Mouse (Mus musculus): Measurements from ENCODE around the gene Olfr1272. TPM values are rescaled to one million over a fixed set of nuclear protein-coding genes. Genes with fewer than 3 reads are reported as not detected.
"Not testable (repeated sequence)": the region's sequence is repeated elsewhere in the genome, so short reads cannot be mapped to it uniquely, and the experiment has no call there.

Gene Olfr1272
- polyA plus RNA-seq (2015; fragmentation: Nextera tagmentation; extraction: Ambion mirVana), result not detected in 2 replicates

DNA sequence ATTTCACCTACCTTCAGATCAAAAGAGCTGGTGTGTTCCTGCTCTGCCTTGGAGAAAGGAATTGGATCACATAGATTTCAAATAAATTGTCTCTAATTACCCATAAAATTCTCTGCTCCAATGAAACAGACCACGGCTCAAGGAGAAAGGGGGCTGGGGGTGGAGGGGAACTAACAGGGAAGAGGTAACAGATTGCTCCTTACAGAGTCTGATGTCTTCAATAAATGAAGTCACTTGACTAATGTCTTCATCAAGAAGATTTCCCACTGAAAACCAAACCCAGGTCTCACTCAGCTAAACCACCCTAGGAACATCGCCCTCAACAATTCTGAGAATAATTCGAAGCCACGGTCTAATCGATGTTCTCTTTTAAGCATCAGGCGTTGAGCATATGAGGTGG lies at the start of gene Olfr1272:
Gene Olfr1272, minus strand, starts transcription at position 101 of the 400 bp plus-strand sequence.
- Histone ChIP-seq H3K27me3 (ENCODE audit: insufficient read depth, low read length) (no peaks in the 10 kb centered on the region), H3K4me1 (ENCODE audit: insufficient read depth) (no peaks in the 10 kb centered on the region), H3K27ac (ENCODE audit: low read depth) (no peak within 1 kb of the TSS), H3K36me3 (replicated peaks; ENCODE audit: insufficient read depth, low read length) (no peaks in the 10 kb centered on the region), H3K4me2 (ENCODE audit: low read depth, low read length) (no peak within 1 kb of the TSS), H3K9me3 (ENCODE audit: low read length) (no peaks in the 10 kb centered on the region), H3K4me3 (ENCODE audit: low read depth, low read length) (no peak within 1 kb of the TSS), H3K9ac (replicated peaks) (no peak within 1 kb of the TSS)
- DNase-seq, result no peak
- TF ChIP-seq CTCF (IDR thresholded peaks at IDR 0.05; ENCODE audit: low read depth), result no peak
- TF ChIP-seq EP300 (IDR thresholded peaks at IDR 0.05; ENCODE audit: low read depth), result no peak
- no peak for ATAC-seq
- WGBS (ENCODE audit: insufficient replicate concordance), result 92% methylated on average over 6 of the region's 6 CpGs

DNA sequence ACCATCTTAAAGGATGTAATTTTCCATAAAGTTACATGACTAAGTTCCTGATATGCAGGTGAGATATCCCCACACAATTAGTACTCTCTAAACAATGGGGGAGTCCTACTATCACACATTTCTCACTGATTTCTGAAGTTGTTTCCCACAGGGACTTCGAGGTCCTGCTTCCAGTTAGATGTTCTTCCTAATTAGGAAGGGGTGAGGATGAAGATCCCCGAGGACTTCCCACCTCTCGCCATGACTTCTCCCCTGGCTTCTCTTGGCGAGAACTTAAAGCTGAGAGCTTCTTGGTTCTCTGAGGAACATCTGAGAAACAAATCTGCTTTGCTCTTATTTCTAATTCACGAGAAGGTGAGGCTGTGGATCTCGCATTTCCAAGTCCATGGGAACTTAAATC lies 29.3 kb upstream of the Olfr1272 start, which contains the start of gene Gm13769:
Gene Gm13769, plus strand, starts transcription at position 301 of the 400 bp plus-strand sequence.
- not testable (repeated sequence) for H3K4me3 ChIP-seq (ENCODE audit: low read depth, low read length); H3K9me3 ChIP-seq (ENCODE audit: low read length); ATAC-seq; H3K36me3 ChIP-seq (replicated peaks; ENCODE audit: insufficient read depth, low read length); H3K27ac ChIP-seq (ENCODE audit: low read depth); H3K9ac ChIP-seq (replicated peaks); H3K27me3 ChIP-seq (ENCODE audit: insufficient read depth, low read length); H3K4me2 ChIP-seq (ENCODE audit: low read depth, low read length); H3K4me1 ChIP-seq (ENCODE audit: insufficient read depth); DNase-seq
- WGBS (ENCODE audit: insufficient replicate concordance), result no CpG with 5 or more reads among the region's 6 CpGs

DNA sequence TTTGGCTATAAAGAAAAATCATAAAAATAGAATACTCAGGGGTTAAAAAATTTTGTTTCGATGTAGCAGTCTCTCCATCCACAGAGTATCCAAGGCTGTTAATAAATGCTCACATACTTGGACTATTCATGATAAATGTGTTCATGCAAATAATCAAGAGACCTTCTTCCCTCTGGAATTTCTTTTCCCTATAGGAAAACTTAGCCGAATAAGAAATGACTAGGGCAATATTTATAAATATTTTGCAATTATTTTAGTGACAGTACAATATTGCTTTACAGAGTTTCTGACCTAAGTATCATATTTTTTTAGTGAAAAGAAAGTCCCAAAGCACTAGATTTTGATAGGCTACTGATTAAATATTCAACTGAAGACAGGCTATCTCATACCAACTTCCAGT lies 21.7 kb downstream of the Olfr1272 start, which contains the start of gene Olfr1271:
Gene Olfr1271, minus strand, starts transcription at position 101 of the 400 bp plus-strand sequence.
- ATAC-seq (no peak), DNase-seq (no peak)
- Histone ChIP-seq H3K9ac (replicated peaks) (no peak within 1 kb of the TSS), H3K4me1 (ENCODE audit: insufficient read depth) (no peaks in the 10 kb centered on the region), H3K27me3 (ENCODE audit: insufficient read depth, low read length) (no peaks in the 10 kb centered on the region), H3K36me3 (replicated peaks; ENCODE audit: insufficient read depth, low read length) (no peaks in the 10 kb centered on the region), H3K4me2 (ENCODE audit: low read depth, low read length) (no peak within 1 kb of the TSS), H3K4me3 (ENCODE audit: low read depth, low read length) (no peak within 1 kb of the TSS), H3K27ac (ENCODE audit: low read depth) (no peak within 1 kb of the TSS), H3K9me3 (ENCODE audit: low read length) (no peaks in the 10 kb centered on the region)
- 83% methylated on average over 2 of the region's 2 CpGs for WGBS (ENCODE audit: insufficient replicate concordance)
- no peak for TF ChIP-seq EP300 (IDR thresholded peaks at IDR 0.05; ENCODE audit: low read depth)
- TF ChIP-seq CTCF (IDR thresholded peaks at IDR 0.05; ENCODE audit: low read depth), result no peak

DNA sequence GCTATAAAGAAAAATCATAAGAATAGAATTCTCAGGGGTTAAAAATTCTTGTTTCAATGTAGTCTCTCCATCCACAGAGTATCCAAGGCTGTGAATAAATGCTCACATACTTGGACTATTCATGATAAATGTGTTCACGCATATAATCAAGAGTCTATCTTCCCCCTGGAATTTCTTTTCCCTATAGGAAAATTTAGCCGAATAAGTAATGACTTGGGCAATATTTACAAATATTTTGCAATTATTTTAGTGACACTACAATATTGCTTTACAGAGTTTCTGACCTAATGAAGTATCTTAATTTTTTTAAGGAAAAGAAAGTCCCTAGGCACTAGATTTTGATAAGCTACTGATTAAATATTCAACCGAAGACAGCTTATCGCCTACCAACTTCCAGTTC lies 35.1 kb downstream of the Olfr1272 start, which contains the start of gene Olfr142:
Gene Olfr142, minus strand, starts transcription at position 101 of the 400 bp plus-strand sequence.
- H3K4me2 ChIP-seq (ENCODE audit: low read depth, low read length), result no peak within 1 kb of the TSS
- no peak within 1 kb of the TSS for H3K4me3 ChIP-seq (ENCODE audit: low read depth, low read length)
- no peak within 1 kb of the TSS for H3K27ac ChIP-seq (ENCODE audit: low read depth)
- H3K36me3 ChIP-seq (replicated peaks; ENCODE audit: insufficient read depth, low read length), result no peaks in the 10 kb centered on the region
- TF ChIP-seq CTCF (IDR thresholded peaks at IDR 0.05; ENCODE audit: low read depth), result no peak
- no peak for TF ChIP-seq EP300 (IDR thresholded peaks at IDR 0.05; ENCODE audit: low read depth)
- no peak within 1 kb of the TSS for H3K9ac ChIP-seq (replicated peaks)
- ATAC-seq (no peak), DNase-seq (no peak)
- no peaks in the 10 kb centered on the region for H3K27me3 ChIP-seq (ENCODE audit: insufficient read depth, low read length)
- H3K4me1 ChIP-seq (ENCODE audit: insufficient read depth), result no peaks in the 10 kb centered on the region
- 81% methylated on average over 4 of the region's 4 CpGs for WGBS (ENCODE audit: insufficient replicate concordance)
- H3K9me3 ChIP-seq (ENCODE audit: low read length), result no peaks in the 10 kb centered on the region

Other genes starting within 250 kb of the Olfr1272 start
- gene Olfr140, start 229.2 kb downstream of the Olfr1272 start, polyA plus RNA-seq (2015; fragmentation: Nextera tagmentation; extraction: Ambion mirVana), result not detected in 2 replicates
- gene Olfr1269, start 171.4 kb downstream of the Olfr1272 start, polyA plus RNA-seq (2015; fragmentation: Nextera tagmentation; extraction: Ambion mirVana), result not detected in 2 replicates
- not detected in 2 replicates for gene Olfr32, start 150.5 kb downstream of the Olfr1272 start, polyA plus RNA-seq (2015; fragmentation: Nextera tagmentation; extraction: Ambion mirVana)
- gene Olfr1270, start 139.8 kb downstream of the Olfr1272 start, polyA plus RNA-seq (2015; fragmentation: Nextera tagmentation; extraction: Ambion mirVana), result not detected in 2 replicates
- gene Olfr1506, start 68.3 kb downstream of the Olfr1272 start, polyA plus RNA-seq (2015; fragmentation: Nextera tagmentation; extraction: Ambion mirVana), result not detected in 2 replicates
- not detected in 2 replicates for gene Olfr142, start 35.2 kb downstream of the Olfr1272 start, polyA plus RNA-seq (2015; fragmentation: Nextera tagmentation; extraction: Ambion mirVana)
- not detected in 2 replicates for gene Olfr1271, start 21.8 kb downstream of the Olfr1272 start, polyA plus RNA-seq (2015; fragmentation: Nextera tagmentation; extraction: Ambion mirVana)
- gene Gm13769, start 29.4 kb upstream of the Olfr1272 start, polyA plus RNA-seq (2015; fragmentation: Nextera tagmentation; extraction: Ambion mirVana), result not detected in 2 replicates
- not detected in 2 replicates for gene Olfr1274-ps, start 105.8 kb upstream of the Olfr1272 start, polyA plus RNA-seq (2015; fragmentation: Nextera tagmentation; extraction: Ambion mirVana)

Data from liver, postnatal 0 days (tissue).